Mouse (Mus musculus) cortical plate, adult 2 months (tissue): ENCODE measurements at regions not wholly inside any gene's neighbourhood (a gene's known extent, or its start where the extent isn't known, plus 50 kb on each side); places are given as distances from the start of the nearest gene placed in this dataset.

Source experiments
- CTCF ChIP-seq: fragments of 200-500 bp; IDR thresholded peaks from 2 replicates; pipeline ENCODE4 v1.5.1; 2011; ENCODE audit warnings: mild to moderate bottlenecking, control low read depth, low read length; ENCODE audit not compliant: insufficient read depth; ENCODE audit errors: extremely low read depth
- POLR2A ChIP-seq: fragments of 200-500 bp; IDR thresholded peaks from 2 replicates; pipeline ENCODE4 v1.6.1; 2011; ENCODE audit warnings: mild to moderate bottlenecking, low read length, control low read depth; ENCODE audit not compliant: insufficient read depth; ENCODE audit errors: extremely low read depth

DNA sequence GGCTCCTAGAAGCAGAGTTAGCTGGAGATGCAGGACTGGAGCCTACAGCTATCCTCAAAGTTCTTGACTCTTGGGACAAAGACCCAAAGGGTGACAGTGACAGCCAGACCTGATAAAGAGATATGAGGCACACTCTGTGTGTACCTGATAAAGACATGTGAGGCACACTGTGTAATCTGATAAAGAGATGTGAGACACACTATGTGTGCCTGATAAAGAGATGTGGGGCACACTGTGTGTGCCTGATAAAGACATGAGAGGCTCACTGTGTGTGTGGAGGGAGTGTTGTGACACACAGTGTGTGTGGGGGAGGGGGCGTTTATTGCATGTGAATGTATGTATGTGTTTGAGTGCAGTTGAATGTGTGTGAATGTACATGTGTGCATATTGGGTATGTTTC lies 97.8 kb upstream of the Habp2 start:
- TF ChIP-seq CTCF = no peak
- TF ChIP-seq POLR2A = no peak
